Mouse (Mus musculus) spleen, postnatal 36 days (tissue): ENCODE measurements around the gene Rab8a.
A peak's percentile ranks its signal among the peaks of the same experiment; 100 is the strongest.

Source experiments
- DNase-seq, 2 experiments: peaks; one replicate each; pipeline ENCODE4 v3.0.0; 2022; ENCODE audit warnings: low spot score in 2 of 2, mixed read lengths in 1 of 2

Rab8a gene

GRCm38 (mm10) chr8:72146056-72146455, 14.9 kb upstream of the Rab8a start:
- no peak for DNase-seq

- no peak for DNase-seq
These were observed 14.4 kb upstream of the Rab8a start for GRCm38 (mm10) chr8:72146556-72146955.

- DNase-seq: no peak
These were observed 13.7 kb upstream of the Rab8a start for GRCm38 (mm10) chr8:72147266-72147665.

GRCm38 (mm10) chr8:72149056-72149455, 11.9 kb upstream of the Rab8a start:
- DNase-seq: no peak

GRCm38 (mm10) chr8:72151418-72152078, 9.5 kb upstream of the Rab8a start:
- DNase-seq: no peak

GRCm38 (mm10) chr8:72153382-72153781, 7.6 kb upstream of the Rab8a start:
- DNase-seq: no peak

GRCm38 (mm10) chr8:72158096-72158495, 2.9 kb upstream of the Rab8a start:
- DNase-seq: no peak

GRCm38 (mm10) chr8:72158726-72159125, 2.3 kb upstream of the Rab8a start:
- DNase-seq: no peak

- DNase-seq: no peak
These were observed 993 bp upstream of the Rab8a start for GRCm38 (mm10) chr8:72160007-72160406.

- peak; percentile 30 to 32 for DNase-seq
These were observed 1.8 kb downstream of the Rab8a start for GRCm38 (mm10) chr8:72162821-72163220.

GRCm38 (mm10) chr8:72169098-72169668, 8.2 kb downstream of the Rab8a start:
- peak; percentile 90 to 92 for DNase-seq

GRCm38 (mm10) chr8:72169681-72170249, 8.8 kb downstream of the Rab8a start:
- DNase-seq: peak; percentile 24 to 40

GRCm38 (mm10) chr8:72177346-72177925, 16.4 kb downstream of the Rab8a start:
- peak; percentile 69 to 75 for DNase-seq

GRCm38 (mm10) chr8:72183554-72184202, 22.7 kb downstream of the Rab8a start:
- peak; percentile 72 to 80 for DNase-seq

- DNase-seq: no peak
These were observed 26.9 kb downstream of the Rab8a start for GRCm38 (mm10) chr8:72187793-72188331.

GRCm38 (mm10) chr8:72189417-72190214, 28.6 kb downstream of the Rab8a start, which contains the start of gene Hsh2d:
Gene Hsh2d, plus strand, starts transcription at chr8:72189638.
- peak; percentile 83 to 86 for DNase-seq

- peak; percentile 53 to 59 for DNase-seq
These were observed 29.2 kb downstream of the Rab8a start for GRCm38 (mm10) chr8:72190215-72190539.

- no peak for DNase-seq
These were observed 31.1 kb downstream of the Rab8a start for GRCm38 (mm10) chr8:72192065-72192464.

- DNase-seq: no peak
These were observed 37.0 kb downstream of the Rab8a start for GRCm38 (mm10) chr8:72197997-72198396.

GRCm38 (mm10) chr8:72208582-72208981, 47.6 kb downstream of the Rab8a start:
- DNase-seq: no peak

- no peak for DNase-seq
These were observed 49.2 kb downstream of the Rab8a start for GRCm38 (mm10) chr8:72210222-72210621.
